Mouse (Mus musculus): ENCODE data around the gene Rgs3. TPM values are rescaled to one million over a fixed set of nuclear protein-coding genes. Genes with fewer than 3 reads are reported as not detected.
A peak's percentile ranks its signal among the peaks of the same experiment; 100 is the strongest.

Rgs3 gene
- polyA plus RNA-seq, 1 experiment from 2014 or later, result 62.2 TPM

GRCm38 (mm10) chr4:62737983-62738695 lies 178.5 kb downstream of the Rgs3 start:
- peak; percentile 55 for ATAC-seq (ENCODE audit: extremely low read depth, insufficient number of reproducible peaks, low FRiP score, low TSS enrichment)
- Histone ChIP-seq H3K36me3 (no peaks in the 10 kb centered on the region), H3K27me3 (replicated peaks) (no peaks in the 10 kb centered on the region), H3K4me3 (no peak overlapping the region), H3K9ac (peak overlapping the region; percentile 25; the same call in 1 of the 2 replicates), H3K4me1 (peaks cover 85% of the 10 kb centered on the region), H3K9me3 (no peaks in the 10 kb centered on the region), H3K27ac (replicated peaks) (peak overlapping the region; percentile 64), H3K4me2 (peak overlapping the region; percentile 20)
- WGBS, result 30% methylated on average over 9 of the region's 9 CpGs

- no peak overlapping the region for H3K4me3 ChIP-seq
- no peaks in the 10 kb centered on the region for H3K36me3 ChIP-seq
- peak overlapping the region; percentile 64; the same call in 1 of the 2 replicates for H3K27ac ChIP-seq (replicated peaks)
- no peak for ATAC-seq (ENCODE audit: extremely low read depth, insufficient number of reproducible peaks, low FRiP score, low TSS enrichment)
- no peaks in the 10 kb centered on the region for H3K9me3 ChIP-seq
- no peaks in the 10 kb centered on the region for H3K27me3 ChIP-seq (replicated peaks)
- WGBS, result 68% methylated on average over 3 of the region's 3 CpGs
- no peak overlapping the region for H3K9ac ChIP-seq
- no peak overlapping the region for H3K4me2 ChIP-seq
- peaks cover 83% of the 10 kb centered on the region for H3K4me1 ChIP-seq
These were observed 179.3 kb downstream of the Rgs3 start for GRCm38 (mm10) chr4:62738996-62739395.

GRCm38 (mm10) chr4:62739591-62739990 lies 179.9 kb downstream of the Rgs3 start:
- Histone ChIP-seq H3K9me3 (no peaks in the 10 kb centered on the region), H3K4me3 (no peak overlapping the region), H3K27ac (replicated peaks) (no peak overlapping the region), H3K4me1 (peaks cover 83% of the 10 kb centered on the region), H3K27me3 (replicated peaks) (no peaks in the 10 kb centered on the region), H3K9ac (no peak overlapping the region), H3K36me3 (no peaks in the 10 kb centered on the region), H3K4me2 (no peak overlapping the region)
- ATAC-seq (ENCODE audit: extremely low read depth, insufficient number of reproducible peaks, low FRiP score, low TSS enrichment), result no peak
- 90% methylated on average over 4 of the region's 4 CpGs for WGBS

- WGBS, result 79% methylated on average over 6 of the region's 6 CpGs
These were observed 180.8 kb downstream of the Rgs3 start for GRCm38 (mm10) chr4:62740282-62741054.

GRCm38 (mm10) chr4:62741055-62741453 lies 181.4 kb downstream of the Rgs3 start:
- peak overlapping the region; percentile 70; the same call in 1 of the 2 replicates for H3K27ac ChIP-seq (replicated peaks)
- H3K4me2 ChIP-seq, result no peak overlapping the region
- H3K4me1 ChIP-seq, result peaks cover 76% of the 10 kb centered on the region
- WGBS, result 77% methylated on average over 5 of the region's 5 CpGs
- no peak overlapping the region for H3K9ac ChIP-seq
- no peak overlapping the region for H3K4me3 ChIP-seq
- H3K27me3 ChIP-seq (replicated peaks), result no peaks in the 10 kb centered on the region
- H3K9me3 ChIP-seq, result no peaks in the 10 kb centered on the region
- no peak for ATAC-seq (ENCODE audit: extremely low read depth, insufficient number of reproducible peaks, low FRiP score, low TSS enrichment)
- no peaks in the 10 kb centered on the region for H3K36me3 ChIP-seq

More at GRCm38 (mm10) chr4:62740282-62741054, 180.8 kb downstream of the Rgs3 start:
- no peak overlapping the region for H3K4me3 ChIP-seq
- no peak overlapping the region; the same call in 1 of the 2 replicates for H3K27ac ChIP-seq (replicated peaks)
- no peaks in the 10 kb centered on the region for H3K9me3 ChIP-seq
- H3K27me3 ChIP-seq (replicated peaks), result no peaks in the 10 kb centered on the region
- no peak overlapping the region for H3K4me2 ChIP-seq
- no peak for ATAC-seq (ENCODE audit: extremely low read depth, insufficient number of reproducible peaks, low FRiP score, low TSS enrichment)
- H3K4me1 ChIP-seq, result peaks cover 82% of the 10 kb centered on the region
- no peaks in the 10 kb centered on the region for H3K36me3 ChIP-seq
- no peak overlapping the region for H3K9ac ChIP-seq

GRCm38 (mm10) chr4:62741601-62742000 lies 182.0 kb downstream of the Rgs3 start:
- H3K9ac ChIP-seq, result peak overlapping the region; percentile 54; the same call in 1 of the 2 replicates

GRCm38 (mm10) chr4:62742885-62743760 lies 183.5 kb downstream of the Rgs3 start:
- Histone ChIP-seq H3K27me3 (replicated peaks) (no peaks in the 10 kb centered on the region), H3K4me1 (peaks cover 55% of the 10 kb centered on the region), H3K9ac (peak overlapping the region; percentile 1; the same call in 1 of the 2 replicates), H3K4me2 (no peak overlapping the region), H3K36me3 (no peaks in the 10 kb centered on the region), H3K27ac (replicated peaks) (peak overlapping the region; percentile 70), H3K9me3 (no peaks in the 10 kb centered on the region), H3K4me3 (no peak overlapping the region)
- 26% methylated on average over 14 of the region's 14 CpGs for WGBS
- ATAC-seq (ENCODE audit: extremely low read depth, insufficient number of reproducible peaks, low FRiP score, low TSS enrichment), result no peak

More at GRCm38 (mm10) chr4:62741601-62742000, 182.0 kb downstream of the Rgs3 start:
- no peak for ATAC-seq (ENCODE audit: extremely low read depth, insufficient number of reproducible peaks, low FRiP score, low TSS enrichment)
- H3K27me3 ChIP-seq (replicated peaks), result no peaks in the 10 kb centered on the region
- H3K36me3 ChIP-seq, result no peaks in the 10 kb centered on the region
- peak overlapping the region; percentile 70 for H3K27ac ChIP-seq (replicated peaks)
- H3K4me1 ChIP-seq, result peaks cover 71% of the 10 kb centered on the region
- 25% methylated on average over 3 of the region's 3 CpGs for WGBS
- H3K9me3 ChIP-seq, result no peaks in the 10 kb centered on the region
- H3K4me2 ChIP-seq, result no peak overlapping the region
- H3K4me3 ChIP-seq, result no peak overlapping the region

- ATAC-seq (ENCODE audit: extremely low read depth, insufficient number of reproducible peaks, low FRiP score, low TSS enrichment), result no peak
These were observed 184.9 kb downstream of the Rgs3 start for GRCm38 (mm10) chr4:62744534-62744956.

GRCm38 (mm10) chr4:62744985-62745638 lies 185.5 kb downstream of the Rgs3 start:
- WGBS, result 67% methylated on average over 1 of the region's 1 CpGs
- Histone ChIP-seq H3K27me3 (replicated peaks) (no peaks in the 10 kb centered on the region), H3K27ac (replicated peaks) (no peak overlapping the region; the same call in 1 of the 2 replicates), H3K4me2 (no peak overlapping the region), H3K36me3 (no peaks in the 10 kb centered on the region), H3K9ac (no peak overlapping the region), H3K4me1 (peaks cover 45% of the 10 kb centered on the region), H3K9me3 (no peaks in the 10 kb centered on the region), H3K4me3 (no peak overlapping the region)
- no peak for ATAC-seq (ENCODE audit: extremely low read depth, insufficient number of reproducible peaks, low FRiP score, low TSS enrichment)

More at GRCm38 (mm10) chr4:62744534-62744956, 184.9 kb downstream of the Rgs3 start:
- Histone ChIP-seq H3K27me3 (replicated peaks) (no peaks in the 10 kb centered on the region), H3K4me1 (peaks cover 45% of the 10 kb centered on the region), H3K36me3 (no peaks in the 10 kb centered on the region), H3K4me2 (no peak overlapping the region), H3K9me3 (no peaks in the 10 kb centered on the region), H3K9ac (peak overlapping the region; percentile 40; the same call in 1 of the 2 replicates), H3K4me3 (no peak overlapping the region), H3K27ac (replicated peaks) (no peak overlapping the region; the same call in 1 of the 2 replicates)
- 41% methylated on average over 10 of the region's 10 CpGs for WGBS
